Mouse (Mus musculus) layer of hippocampus, adult 9-10 months (tissue): ENCODE results near the gene Olfr461.
A peak's percentile ranks its signal among the peaks of the same experiment; 100 is the strongest.
"Not testable (repeated sequence)": the region's sequence is repeated elsewhere in the genome, so short reads cannot be mapped to it uniquely, and the experiment has no call there.

ENCODE experiments used
- DNase-seq: peaks from one replicate; pipeline ENCODE4 v3.0.0; 2022; ENCODE audit warnings: low spot score

Olfr461 gene

GRCm38 (mm10) chr6:40554950-40555349 is at the start of gene Olfr461:
Olfr461 (minus strand) TSS chr6:40555050.
- no peak for DNase-seq

DNA sequence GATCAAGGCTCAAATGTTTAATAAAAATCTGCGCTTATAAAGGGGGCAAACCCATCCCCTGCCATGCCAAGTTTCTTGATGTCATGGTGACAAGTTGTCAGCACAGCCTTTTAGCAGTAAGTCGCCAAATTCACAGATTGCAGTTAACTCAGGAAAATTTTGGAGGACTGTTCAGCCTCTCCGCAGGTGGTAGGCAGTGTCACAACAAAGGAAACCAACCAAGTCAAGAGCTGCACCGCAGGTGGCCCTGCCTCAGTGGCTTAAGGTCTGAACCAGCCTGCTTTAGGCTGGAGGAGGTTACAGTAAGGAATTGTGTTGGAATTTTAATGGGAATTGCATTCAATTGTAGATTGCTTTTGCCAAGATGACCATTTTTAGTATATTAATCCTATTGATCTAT is 43.7 kb upstream of the Olfr461 start:
- DNase-seq = not testable (repeated sequence)

DNA sequence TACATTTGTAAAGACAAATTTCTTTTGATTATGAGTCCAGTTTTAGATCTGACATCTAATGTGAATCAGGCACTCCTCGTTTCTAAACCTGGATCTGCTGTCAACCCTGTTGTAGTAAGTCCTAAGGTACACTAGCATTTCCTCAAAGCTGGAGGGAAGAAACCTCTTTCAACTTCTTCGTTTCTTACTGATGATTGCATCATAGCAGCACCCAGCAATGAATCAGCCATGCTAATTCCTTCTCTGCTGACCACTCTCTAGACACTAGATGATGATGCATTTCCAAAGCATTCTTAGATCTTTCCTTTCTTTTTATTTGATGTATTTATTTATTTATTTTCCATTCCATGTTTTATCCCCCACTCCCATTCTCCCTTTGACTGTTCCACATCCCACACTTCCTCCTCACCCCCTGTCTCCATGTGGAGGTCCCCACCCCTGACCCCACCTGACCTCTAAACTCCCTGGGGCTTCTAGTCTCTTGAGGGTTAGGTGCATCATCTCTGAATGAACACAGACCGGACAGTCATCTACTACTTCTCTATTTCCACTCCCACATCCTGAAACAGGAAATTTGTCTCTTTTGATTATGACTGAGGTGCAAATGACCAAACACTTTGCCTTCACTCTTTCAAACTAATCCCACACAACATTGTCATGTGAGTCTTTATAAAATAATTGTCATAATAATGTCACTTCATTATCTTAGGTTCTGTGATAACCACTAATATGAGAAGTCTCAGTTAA is 40.1 kb upstream of the Olfr461 start:
- no peak for DNase-seq

DNA sequence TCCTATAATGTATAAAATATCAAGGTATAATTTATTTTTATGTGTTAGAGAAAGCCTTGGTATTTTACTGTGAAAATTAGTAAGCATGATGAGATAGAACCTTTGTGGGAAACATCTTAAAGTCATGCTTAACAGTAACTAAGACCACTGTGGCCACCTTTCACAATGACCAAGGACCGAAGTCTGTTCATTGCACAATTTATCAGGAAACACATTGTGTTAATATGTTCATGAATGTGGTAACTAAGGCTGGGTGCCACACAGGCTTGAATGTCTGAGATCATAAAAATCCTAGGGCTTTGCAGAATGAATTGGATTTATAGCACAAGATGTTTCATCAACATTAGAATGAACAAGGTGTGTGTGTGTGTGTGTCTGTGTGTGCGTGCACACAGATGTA is 33.5 kb upstream of the Olfr461 start:
- no peak for DNase-seq

DNA sequence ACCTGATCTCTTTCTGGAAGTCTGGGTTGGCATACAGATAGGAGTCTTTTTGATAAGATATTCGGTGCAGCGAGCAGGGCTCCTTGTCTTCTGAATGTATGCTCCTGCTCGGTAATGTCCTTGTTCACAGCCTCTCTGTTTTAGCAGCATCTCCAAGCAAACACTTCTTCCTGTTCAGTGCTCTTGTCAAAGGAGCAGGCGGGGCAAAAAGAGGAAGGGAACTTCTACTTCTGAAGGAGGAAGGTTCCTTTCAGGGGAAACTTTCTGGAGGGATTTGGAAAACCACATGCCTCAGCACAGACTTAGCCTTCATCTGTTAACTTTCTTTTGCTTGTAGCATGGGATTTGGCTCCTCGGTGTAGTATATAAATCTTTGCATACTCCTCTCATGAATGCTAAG is 30.8 kb upstream of the Olfr461 start, which contains the start of gene Clec5a:
Clec5a (minus strand) TSS at position 177 of the 400 bp plus-strand sequence.
- no peak for DNase-seq

GRCm38 (mm10) chr6:40584336-40584735 is 29.5 kb upstream of the Olfr461 start:
- no peak for DNase-seq

GRCm38 (mm10) chr6:40576305-40576704 is 21.5 kb upstream of the Olfr461 start:
- DNase-seq = peak; percentile 13

DNA sequence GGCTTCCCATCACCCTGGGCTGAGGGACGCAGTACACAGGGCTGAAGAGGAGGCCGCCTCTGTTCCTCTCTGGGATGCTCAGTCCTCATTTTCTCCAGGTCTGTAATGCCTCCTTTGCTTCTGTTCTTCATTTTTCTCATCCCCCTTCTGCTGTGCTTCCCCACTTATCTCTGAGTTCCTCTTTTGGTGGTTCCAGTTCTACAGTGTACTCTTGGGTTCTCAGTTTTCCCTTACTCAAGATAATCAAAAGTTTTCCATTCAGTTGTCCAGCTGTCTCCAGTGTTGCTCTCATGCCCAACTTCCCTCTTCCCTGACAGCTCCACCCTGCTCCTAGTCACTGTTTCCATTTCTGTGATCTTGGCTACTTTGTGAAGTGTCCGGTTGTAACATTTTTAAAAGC is 18.8 kb upstream of the Olfr461 start:
- DNase-seq = no peak

GRCm38 (mm10) chr6:40569187-40569586 is 14.3 kb upstream of the Olfr461 start, which contains the start of gene Olfr460:
Olfr460 (plus strand) TSS chr6:40569487.
- no peak for DNase-seq

DNA sequence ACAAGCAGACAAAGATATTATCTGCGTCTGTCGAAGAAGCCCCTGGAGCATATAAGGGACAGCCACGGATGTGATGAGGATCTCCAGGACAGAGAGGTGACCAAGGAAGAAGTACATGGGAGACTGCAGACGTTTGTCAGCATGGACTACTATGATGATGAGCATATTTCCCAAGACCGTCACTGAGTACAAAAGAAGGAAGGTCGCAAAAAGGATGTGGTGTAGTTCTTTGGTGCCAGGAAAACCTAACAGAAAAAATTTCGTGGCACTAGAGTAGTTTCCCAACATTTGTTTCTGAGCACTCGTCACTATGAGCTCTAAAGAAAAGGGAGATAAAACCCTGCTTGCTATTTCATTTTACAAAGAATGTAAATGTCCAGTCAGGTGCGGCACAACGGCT is 10.2 kb downstream of the Olfr461 start:
- DNase-seq = no peak

GRCm38 (mm10) chr6:40519408-40519807 is 35.4 kb downstream of the Olfr461 start, which contains the start of gene Prss37:
Prss37 (minus strand) TSS chr6:40519508.
- DNase-seq = no peak

- no peak for DNase-seq
Observed at GRCm38 (mm10) chr6:40493229-40493628, 61.6 kb downstream of the Olfr461 start, which contains the start of gene Tas2r108. Tas2r108 (plus strand) TSS chr6:40493529.
